Mouse (Mus musculus) B cell, adult 2 months (primary cell): Measurements from ENCODE around the gene Gm16434.
"Not testable (repeated sequence)": the region's sequence is repeated elsewhere in the genome, so short reads cannot be mapped to it uniquely, and the experiment has no call there.

ENCODE experiments used
- DNase-seq, 2 experiments: peaks; one replicate each; pipeline ENCODE4 v3.0.0; 2022

Gm16434 gene

DNA sequence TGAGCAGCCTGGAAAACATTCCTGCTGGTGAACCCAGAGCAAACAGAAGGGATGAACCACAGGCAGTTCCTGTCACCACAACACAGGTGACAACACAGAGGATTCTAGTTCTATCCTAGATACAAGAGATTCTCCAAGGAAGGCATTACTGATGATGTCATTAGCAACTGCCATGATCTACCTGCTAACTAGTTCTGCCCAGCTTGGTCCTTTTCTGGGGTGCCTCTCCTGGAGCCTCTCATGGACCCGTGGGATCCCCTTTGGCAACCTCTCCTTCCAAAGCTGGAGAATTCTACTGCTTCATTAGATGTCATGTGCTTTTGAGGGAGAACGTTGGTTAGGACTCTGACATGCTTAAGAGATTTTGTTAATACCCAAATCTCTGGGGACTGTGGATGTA lies at the start of gene Gm16434:
TSS of gene Gm16434 (minus strand) at position 101 of the 400 bp plus-strand sequence.
- not testable (repeated sequence) for DNase-seq

DNA sequence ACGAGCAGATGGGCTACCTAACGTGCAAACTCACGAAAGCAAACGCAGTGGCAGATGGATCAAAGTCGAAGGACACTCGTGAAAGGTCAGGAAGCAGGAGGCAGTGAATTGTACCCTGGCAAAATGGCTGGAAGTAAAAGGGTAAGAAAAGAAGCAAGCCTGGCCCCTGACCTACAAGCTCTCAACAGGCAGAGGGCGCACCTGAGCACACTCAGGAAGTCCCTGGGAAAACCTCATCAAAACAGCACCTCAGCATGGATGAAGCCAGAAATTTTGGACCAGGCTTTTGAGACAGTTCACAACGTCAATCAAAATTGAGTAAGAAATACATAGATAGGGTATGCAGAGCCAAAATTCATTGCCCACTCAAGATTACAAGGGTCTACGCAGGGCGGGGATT lies 49.2 kb upstream of the Gm16434 start:
- DNase-seq: not testable (repeated sequence)

DNA sequence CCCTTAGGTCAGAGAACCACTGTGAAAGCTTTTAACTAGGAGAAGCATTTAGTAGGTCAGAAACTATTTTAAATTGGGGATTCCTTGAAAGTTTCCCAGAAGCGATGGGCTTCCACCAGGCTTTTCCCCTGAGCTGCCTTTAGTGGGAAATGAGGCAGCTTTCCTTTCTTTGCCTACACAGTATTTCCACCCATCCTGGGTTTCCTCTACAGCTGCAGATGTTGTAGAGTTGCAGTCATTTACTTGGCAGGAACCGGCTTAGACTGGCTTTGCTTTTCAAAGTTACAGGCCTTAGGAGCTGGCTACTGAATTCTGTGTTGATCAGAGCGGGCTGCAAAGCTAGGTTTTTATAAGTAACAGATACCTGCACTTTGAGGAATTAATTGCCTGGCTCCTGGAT lies 5.7 kb upstream of the Gm16434 start:
- DNase-seq: peak; percentile 0

DNA sequence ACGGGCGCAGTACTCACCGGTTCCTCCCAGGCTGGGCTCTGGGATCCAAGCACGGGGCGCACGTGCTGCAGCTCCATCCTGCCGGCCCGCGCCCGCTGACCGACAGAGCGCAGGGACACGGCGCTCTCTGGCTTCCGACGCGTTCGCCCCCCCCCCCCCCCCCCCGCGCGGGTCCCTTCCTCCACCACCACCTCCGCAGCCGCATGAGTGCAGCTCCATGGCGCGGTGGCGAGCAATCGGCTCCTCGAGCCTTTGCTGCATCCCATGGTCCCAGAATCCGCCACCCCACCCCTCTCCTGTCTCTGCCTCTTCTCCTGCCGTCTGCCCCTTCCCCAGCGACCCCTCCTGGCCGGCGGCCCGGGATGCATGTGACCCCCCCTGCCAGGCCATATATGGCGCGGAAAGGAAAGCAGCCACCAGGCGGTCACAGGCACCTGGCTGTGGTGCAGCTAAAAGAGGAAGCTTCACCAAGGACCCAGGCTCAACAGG lies 19.8 kb downstream of the Gm16434 start, which contains the start of gene Gm3512:
TSS of gene Gm3512 (minus strand) at position 51 of the 489 bp plus-strand sequence.
- DNase-seq: peak; percentile 1
